Mouse (Mus musculus): ENCODE measurements around the gene Rrp7a.
A peak's percentile ranks its signal among the peaks of the same experiment; 100 is the strongest.

Gene Rrp7a

DNA sequence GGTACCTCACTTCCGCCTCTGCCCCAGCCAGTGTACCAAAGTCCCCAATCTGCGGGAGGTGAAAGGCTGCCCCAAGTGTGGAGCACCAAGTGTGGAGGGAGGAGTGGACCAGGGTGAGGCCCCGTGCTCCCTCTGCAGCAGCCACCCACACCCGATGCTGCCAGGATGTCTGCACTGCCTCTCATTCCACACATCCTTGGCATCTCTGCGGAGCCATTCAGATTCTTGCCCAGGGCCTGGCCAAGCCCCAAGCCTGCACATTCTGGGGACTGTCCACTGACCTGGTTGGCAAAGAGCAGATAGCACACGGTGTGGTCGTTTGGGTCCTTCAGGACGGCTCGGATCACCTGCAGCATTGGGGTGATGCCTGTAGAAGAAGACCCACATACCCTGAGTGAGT is 37.2 kb upstream of the Rrp7a start:
- H3K4me3 ChIP-seq (replicated peaks; ENCODE audit: low read length): no peak overlapping the region
- TF ChIP-seq NANOG (IDR thresholded peaks at IDR 0.05; ENCODE audit: borderline replicate concordance, low read length) (no peak), CTCF (conservative IDR thresholded peaks at IDR 0.05; ENCODE audit: low read length) (no peak), POU5F1 (IDR thresholded peaks at IDR 0.05; ENCODE audit: borderline replicate concordance, low read length) (no peak)
- no peaks in the 10 kb centered on the region for H3K9me3 ChIP-seq (ENCODE audit: low read length)
- H3K4me1 ChIP-seq (replicated peaks; ENCODE audit: low read depth, low read length): peaks cover 72% of the 10 kb centered on the region
- no peaks in the 10 kb centered on the region for H3K27me3 ChIP-seq (ENCODE audit: insufficient read depth, low read length)
- peaks cover 76% of the 10 kb centered on the region for H3K36me3 ChIP-seq (ENCODE audit: insufficient read depth, low read length)

- H3K4me3 ChIP-seq (replicated peaks; ENCODE audit: low read length): 0 out of 2 replicates have a peak overlapping the region, but pooled peaks have one; percentile 17
- TF ChIP-seq NANOG (IDR thresholded peaks at IDR 0.05; ENCODE audit: borderline replicate concordance, low read length) (no peak), CTCF (conservative IDR thresholded peaks at IDR 0.05; ENCODE audit: low read length) (no peak), POU5F1 (IDR thresholded peaks at IDR 0.05; ENCODE audit: borderline replicate concordance, low read length) (no peak)
- H3K4me1 ChIP-seq (replicated peaks; ENCODE audit: low read depth, low read length): peaks cover 67% of the 10 kb centered on the region
- H3K36me3 ChIP-seq (ENCODE audit: insufficient read depth, low read length): peaks cover 84% of the 10 kb centered on the region
- H3K9me3 ChIP-seq (ENCODE audit: low read length): no peaks in the 10 kb centered on the region
- no peaks in the 10 kb centered on the region for H3K27me3 ChIP-seq (ENCODE audit: insufficient read depth, low read length)
These were observed 36.1 kb upstream of the Rrp7a start for GRCm38 (mm10) chr15:83158587-83159160.

- Histone ChIP-seq H3K4me3 (replicated peaks; ENCODE audit: low read length) (peak overlapping the region; percentile 29; the same call in 1 of the 2 replicates), H3K27me3 (ENCODE audit: insufficient read depth, low read length) (no peaks in the 10 kb centered on the region), H3K9me3 (ENCODE audit: low read length) (no peaks in the 10 kb centered on the region), H3K4me1 (replicated peaks; ENCODE audit: low read depth, low read length) (peaks cover 70% of the 10 kb centered on the region), H3K36me3 (ENCODE audit: insufficient read depth, low read length) (peaks cover 88% of the 10 kb centered on the region)
- no peak for TF ChIP-seq NANOG (IDR thresholded peaks at IDR 0.05; ENCODE audit: borderline replicate concordance, low read length)
- TF ChIP-seq CTCF (conservative IDR thresholded peaks at IDR 0.05; ENCODE audit: low read length): no peak
- no peak for TF ChIP-seq POU5F1 (IDR thresholded peaks at IDR 0.05; ENCODE audit: borderline replicate concordance, low read length)
These were observed 35.1 kb upstream of the Rrp7a start for GRCm38 (mm10) chr15:83157667-83158064.

GRCm38 (mm10) chr15:83156929-83157666 is 34.5 kb upstream of the Rrp7a start:
- H3K27me3 ChIP-seq (ENCODE audit: insufficient read depth, low read length): no peaks in the 10 kb centered on the region
- H3K4me3 ChIP-seq (replicated peaks; ENCODE audit: low read length): peak overlapping the region; percentile 29; the same call in 1 of the 2 replicates
- peaks cover 66% of the 10 kb centered on the region for H3K4me1 ChIP-seq (replicated peaks; ENCODE audit: low read depth, low read length)
- no peaks in the 10 kb centered on the region for H3K9me3 ChIP-seq (ENCODE audit: low read length)
- H3K36me3 ChIP-seq (ENCODE audit: insufficient read depth, low read length): peaks cover 84% of the 10 kb centered on the region
- TF ChIP-seq POU5F1 (IDR thresholded peaks at IDR 0.05; ENCODE audit: borderline replicate concordance, low read length) (no peak), CTCF (conservative IDR thresholded peaks at IDR 0.05; ENCODE audit: low read length) (peak; percentile 94)

GRCm38 (mm10) chr15:83155672-83156419 is 33.2 kb upstream of the Rrp7a start:
- no peak for TF ChIP-seq POU5F1 (IDR thresholded peaks at IDR 0.05; ENCODE audit: borderline replicate concordance, low read length)
- no peak for TF ChIP-seq NANOG (IDR thresholded peaks at IDR 0.05; ENCODE audit: borderline replicate concordance, low read length)
- no peak for TF ChIP-seq CTCF (conservative IDR thresholded peaks at IDR 0.05; ENCODE audit: low read length)
- Histone ChIP-seq H3K4me3 (replicated peaks; ENCODE audit: low read length) (no peak overlapping the region), H3K9me3 (ENCODE audit: low read length) (no peaks in the 10 kb centered on the region), H3K36me3 (ENCODE audit: insufficient read depth, low read length) (peaks cover 74% of the 10 kb centered on the region), H3K4me1 (replicated peaks; ENCODE audit: low read depth, low read length) (peaks cover 56% of the 10 kb centered on the region), H3K27me3 (ENCODE audit: insufficient read depth, low read length) (no peaks in the 10 kb centered on the region)

- TF ChIP-seq CTCF (conservative IDR thresholded peaks at IDR 0.05; ENCODE audit: low read length) (no peak), NANOG (IDR thresholded peaks at IDR 0.05; ENCODE audit: borderline replicate concordance, low read length) (no peak), POU5F1 (IDR thresholded peaks at IDR 0.05; ENCODE audit: borderline replicate concordance, low read length) (no peak)
- peaks cover 49% of the 10 kb centered on the region for H3K4me1 ChIP-seq (replicated peaks; ENCODE audit: low read depth, low read length)
- no peaks in the 10 kb centered on the region for H3K27me3 ChIP-seq (ENCODE audit: insufficient read depth, low read length)
- no peaks in the 10 kb centered on the region for H3K9me3 ChIP-seq (ENCODE audit: low read length)
- peaks cover 59% of the 10 kb centered on the region for H3K36me3 ChIP-seq (ENCODE audit: insufficient read depth, low read length)
- no peak overlapping the region for H3K4me3 ChIP-seq (replicated peaks; ENCODE audit: low read length)
These were observed 31.7 kb upstream of the Rrp7a start for GRCm38 (mm10) chr15:83154309-83154708.

DNA sequence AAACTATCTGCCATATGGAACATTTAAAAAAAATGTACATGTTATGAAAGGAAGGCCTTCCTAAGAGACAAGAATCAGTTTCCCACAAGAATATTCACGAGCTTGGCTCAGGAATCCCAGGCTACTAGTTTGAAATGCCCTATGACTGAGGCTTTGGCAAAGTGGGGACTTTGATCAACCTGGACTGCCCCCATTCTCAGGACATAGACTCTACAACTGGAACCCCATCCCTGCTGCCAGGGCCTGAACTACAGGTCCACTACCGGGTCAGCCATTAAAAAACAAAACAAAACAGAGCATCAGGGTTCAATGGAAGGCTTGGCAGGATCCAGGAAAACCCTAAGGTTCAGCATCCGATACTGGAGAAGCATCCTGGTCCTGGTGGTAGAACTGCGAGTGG is 28.1 kb upstream of the Rrp7a start:
- TF ChIP-seq NANOG (IDR thresholded peaks at IDR 0.05; ENCODE audit: borderline replicate concordance, low read length) (no peak), CTCF (conservative IDR thresholded peaks at IDR 0.05; ENCODE audit: low read length) (no peak), POU5F1 (IDR thresholded peaks at IDR 0.05; ENCODE audit: borderline replicate concordance, low read length) (no peak)
- peaks cover 45% of the 10 kb centered on the region for H3K36me3 ChIP-seq (ENCODE audit: insufficient read depth, low read length)
- no peaks in the 10 kb centered on the region for H3K27me3 ChIP-seq (ENCODE audit: insufficient read depth, low read length)
- peaks cover 49% of the 10 kb centered on the region for H3K4me1 ChIP-seq (replicated peaks; ENCODE audit: low read depth, low read length)
- no peak overlapping the region for H3K4me3 ChIP-seq (replicated peaks; ENCODE audit: low read length)
- no peaks in the 10 kb centered on the region for H3K9me3 ChIP-seq (ENCODE audit: low read length)

- Histone ChIP-seq H3K27me3 (ENCODE audit: insufficient read depth, low read length) (no peaks in the 10 kb centered on the region), H3K36me3 (ENCODE audit: insufficient read depth, low read length) (peaks cover 45% of the 10 kb centered on the region), H3K4me1 (replicated peaks; ENCODE audit: low read depth, low read length) (peaks cover 55% of the 10 kb centered on the region), H3K9me3 (ENCODE audit: low read length) (no peaks in the 10 kb centered on the region), H3K4me3 (replicated peaks; ENCODE audit: low read length) (no peak overlapping the region)
- TF ChIP-seq CTCF (conservative IDR thresholded peaks at IDR 0.05; ENCODE audit: low read length) (no peak), POU5F1 (IDR thresholded peaks at IDR 0.05; ENCODE audit: borderline replicate concordance, low read length) (no peak), NANOG (IDR thresholded peaks at IDR 0.05; ENCODE audit: borderline replicate concordance, low read length) (no peak)
These were observed 27.5 kb upstream of the Rrp7a start for GRCm38 (mm10) chr15:83150073-83150442.

Measured in E14TG2a.4 (cell line).